Mouse (Mus musculus): ENCODE results near the gene Rundc3a.

Rundc3a gene

GRCm38 (mm10) chr11:102392441-102393237 lies 564 bp upstream of the Rundc3a start:
- DNase-seq (ENCODE audit: low read depth, low spot score): no peak

- DNase-seq (ENCODE audit: low read depth, low spot score): no peak
Observed at GRCm38 (mm10) chr11:102393719-102394420, 667 bp downstream of the Rundc3a start.

- DNase-seq (ENCODE audit: low read depth, low spot score): no peak
Observed at GRCm38 (mm10) chr11:102394421-102395124, 1.4 kb downstream of the Rundc3a start.

- DNase-seq (ENCODE audit: low read depth, low spot score): no peak
Observed at GRCm38 (mm10) chr11:102395250-102395649, 2.0 kb downstream of the Rundc3a start.

- DNase-seq (ENCODE audit: low read depth, low spot score): no peak
Observed at GRCm38 (mm10) chr11:102396263-102396662, 3.1 kb downstream of the Rundc3a start.

GRCm38 (mm10) chr11:102396671-102397141 lies 3.5 kb downstream of the Rundc3a start:
- DNase-seq (ENCODE audit: low read depth, low spot score): no peak

GRCm38 (mm10) chr11:102398007-102398825 lies 5.0 kb downstream of the Rundc3a start:
- DNase-seq (ENCODE audit: low read depth, low spot score): no peak

GRCm38 (mm10) chr11:102399107-102399506 lies 5.9 kb downstream of the Rundc3a start:
- DNase-seq (ENCODE audit: low read depth, low spot score): no peak

GRCm38 (mm10) chr11:102399610-102400072 lies 6.4 kb downstream of the Rundc3a start:
- no peak for DNase-seq (ENCODE audit: low read depth, low spot score)

GRCm38 (mm10) chr11:102400513-102401084 lies 7.4 kb downstream of the Rundc3a start:
- no peak for DNase-seq (ENCODE audit: low read depth, low spot score)

GRCm38 (mm10) chr11:102401898-102402500 lies 8.8 kb downstream of the Rundc3a start:
- DNase-seq (ENCODE audit: low read depth, low spot score): no peak

GRCm38 (mm10) chr11:102403657-102404056 lies 10.5 kb downstream of the Rundc3a start:
- DNase-seq (ENCODE audit: low read depth, low spot score): no peak

GRCm38 (mm10) chr11:102404161-102405010 lies 11.2 kb downstream of the Rundc3a start:
- no peak for DNase-seq (ENCODE audit: low read depth, low spot score)

GRCm38 (mm10) chr11:102405544-102406285 lies 12.5 kb downstream of the Rundc3a start:
- DNase-seq (ENCODE audit: low read depth, low spot score): no peak

GRCm38 (mm10) chr11:102406401-102406800 lies 13.2 kb downstream of the Rundc3a start:
- no peak for DNase-seq (ENCODE audit: low read depth, low spot score)

- no peak for DNase-seq (ENCODE audit: low read depth, low spot score)
Observed at GRCm38 (mm10) chr11:102406900-102407833, 14.0 kb downstream of the Rundc3a start.

- DNase-seq (ENCODE audit: low read depth, low spot score): no peak
Observed at GRCm38 (mm10) chr11:102407834-102408215, 14.6 kb downstream of the Rundc3a start, which contains the start of gene Slc25a39. Slc25a39 (minus strand) TSS chr11:102407946.

Measured in brain, embryonic 18.5 days (tissue).